Mouse (Mus musculus) fibroblast of lung, adult 2 months (primary cell): ENCODE data around the gene Gdpd3.
A peak's percentile ranks its signal among the peaks of the same experiment; 100 is the strongest.
"Not testable (repeated sequence)": the region's sequence is repeated elsewhere in the genome, so short reads cannot be mapped to it uniquely, and the experiment has no call there.

ENCODE experiments used
- DNase-seq: peaks from one replicate; pipeline ENCODE4 v3.0.0-alpha.2; 2011; ENCODE audit warnings: low read depth

The Gdpd3 gene

GRCm38 (mm10) chr7:126766201-126766600 lies at the start of gene Gdpd3:
TSS of gene Gdpd3 (plus strand) at chr7:126766334.
- DNase-seq: no peak

- no peak for DNase-seq
Observed at GRCm38 (mm10) chr7:126717566-126717965, 48.6 kb upstream of the Gdpd3 start.

- DNase-seq: no peak
Observed at GRCm38 (mm10) chr7:126718787-126719337, 47.3 kb upstream of the Gdpd3 start.

GRCm38 (mm10) chr7:126721635-126722034 lies 44.5 kb upstream of the Gdpd3 start:
- DNase-seq: no peak

- DNase-seq: no peak
Observed at GRCm38 (mm10) chr7:126725077-126725476, 41.1 kb upstream of the Gdpd3 start.

- no peak for DNase-seq
Observed at GRCm38 (mm10) chr7:126725667-126726066, 40.5 kb upstream of the Gdpd3 start.

- DNase-seq: not testable (repeated sequence)
Observed at GRCm38 (mm10) chr7:126730256-126730789, 35.8 kb upstream of the Gdpd3 start.

- DNase-seq: no peak
Observed at GRCm38 (mm10) chr7:126736122-126736521, 30.0 kb upstream of the Gdpd3 start.

- DNase-seq: no peak
Observed at GRCm38 (mm10) chr7:126739551-126739950, 26.6 kb upstream of the Gdpd3 start.

GRCm38 (mm10) chr7:126740132-126740735 lies 25.9 kb upstream of the Gdpd3 start:
- no peak for DNase-seq

GRCm38 (mm10) chr7:126740977-126741376 lies 25.2 kb upstream of the Gdpd3 start:
- DNase-seq: no peak

GRCm38 (mm10) chr7:126741452-126741851 lies 24.7 kb upstream of the Gdpd3 start:
- no peak for DNase-seq

GRCm38 (mm10) chr7:126741964-126742482 lies 24.1 kb upstream of the Gdpd3 start:
- DNase-seq: no peak

- no peak for DNase-seq
Observed at GRCm38 (mm10) chr7:126746066-126746465, 20.1 kb upstream of the Gdpd3 start.

- DNase-seq: no peak
Observed at GRCm38 (mm10) chr7:126746798-126747197, 19.3 kb upstream of the Gdpd3 start.

- DNase-seq: no peak
Observed at GRCm38 (mm10) chr7:126748824-126749223, 17.3 kb upstream of the Gdpd3 start.

GRCm38 (mm10) chr7:126749582-126750343 lies 16.4 kb upstream of the Gdpd3 start:
- no peak for DNase-seq

GRCm38 (mm10) chr7:126754866-126755265 lies 11.3 kb upstream of the Gdpd3 start:
- peak; percentile 67 for DNase-seq

- DNase-seq: no peak
Observed at GRCm38 (mm10) chr7:126758539-126758938, 7.6 kb upstream of the Gdpd3 start.

GRCm38 (mm10) chr7:126759050-126759671 lies 7.0 kb upstream of the Gdpd3 start, which contains the start of gene Mapk3:
TSS of gene Mapk3 (plus strand) at chr7:126759601.
- DNase-seq: peak; percentile 56

- DNase-seq: no peak
Observed at GRCm38 (mm10) chr7:126759672-126760390, 6.3 kb upstream of the Gdpd3 start.

GRCm38 (mm10) chr7:126760391-126760802 lies 5.7 kb upstream of the Gdpd3 start:
- DNase-seq: peak; percentile 78
